Mouse (Mus musculus): ENCODE measurements around the gene Cps1. TPM values are rescaled to one million over a fixed set of nuclear protein-coding genes. Genes with fewer than 3 reads are reported as not detected.

The Cps1 gene
- polyA plus RNA-seq, 1 experiment from 2014 or later, result 289 TPM

GRCm38 (mm10) chr1:67183532-67183931, 60.7 kb downstream of the Cps1 start:
- no peak overlapping the region for H3K27ac ChIP-seq (ENCODE audit: low read depth)
- no peak overlapping the region for H3K4me3 ChIP-seq (ENCODE audit: low read depth, low read length)
- 53% methylated on average over 6 of the region's 6 CpGs for WGBS
- ATAC-seq (replicated peaks; ENCODE audit: low FRiP score, low TSS enrichment, low read depth), result no peak
- no peak overlapping the region for H3K9ac ChIP-seq (ENCODE audit: low read length)
- no peaks in the 10 kb centered on the region for H3K9me3 ChIP-seq (ENCODE audit: control insufficient read depth, low read length)
- H3K4me1 ChIP-seq (replicated peaks; ENCODE audit: control insufficient read depth, insufficient read depth, low read length), result no peaks in the 10 kb centered on the region
- H3K27me3 ChIP-seq (replicated peaks; ENCODE audit: control insufficient read depth, insufficient read depth, low read length), result no peaks in the 10 kb centered on the region
- no peaks in the 10 kb centered on the region for H3K36me3 ChIP-seq (ENCODE audit: control insufficient read depth, insufficient read depth, low read length)
- no peak overlapping the region for H3K4me2 ChIP-seq (ENCODE audit: low read length)
- DNase-seq (ENCODE audit: low spot score), result no peak

GRCm38 (mm10) chr1:67184134-67184533, 61.3 kb downstream of the Cps1 start:
- Histone ChIP-seq H3K36me3 (ENCODE audit: control insufficient read depth, insufficient read depth, low read length) (no peaks in the 10 kb centered on the region), H3K4me1 (replicated peaks; ENCODE audit: control insufficient read depth, insufficient read depth, low read length) (no peaks in the 10 kb centered on the region), H3K27ac (ENCODE audit: low read depth) (no peak overlapping the region), H3K27me3 (replicated peaks; ENCODE audit: control insufficient read depth, insufficient read depth, low read length) (no peaks in the 10 kb centered on the region), H3K9me3 (ENCODE audit: control insufficient read depth, low read length) (no peaks in the 10 kb centered on the region), H3K4me2 (ENCODE audit: low read length) (no peak overlapping the region), H3K9ac (ENCODE audit: low read length) (no peak overlapping the region), H3K4me3 (ENCODE audit: low read depth, low read length) (no peak overlapping the region)
- no peak for DNase-seq (ENCODE audit: low spot score)
- WGBS, result 67% methylated on average over 3 of the region's 3 CpGs
- no peak for ATAC-seq (replicated peaks; ENCODE audit: low FRiP score, low TSS enrichment, low read depth)

- no peak for DNase-seq (ENCODE audit: low spot score)
- Histone ChIP-seq H3K4me3 (ENCODE audit: low read depth, low read length) (no peak overlapping the region), H3K27me3 (replicated peaks; ENCODE audit: control insufficient read depth, insufficient read depth, low read length) (no peaks in the 10 kb centered on the region), H3K9ac (ENCODE audit: low read length) (no peak overlapping the region), H3K4me1 (replicated peaks; ENCODE audit: control insufficient read depth, insufficient read depth, low read length) (no peaks in the 10 kb centered on the region), H3K9me3 (ENCODE audit: control insufficient read depth, low read length) (no peaks in the 10 kb centered on the region), H3K27ac (ENCODE audit: low read depth) (no peak overlapping the region), H3K36me3 (ENCODE audit: control insufficient read depth, insufficient read depth, low read length) (no peaks in the 10 kb centered on the region), H3K4me2 (ENCODE audit: low read length) (no peak overlapping the region)
- 75% methylated on average over 2 of the region's 2 CpGs for WGBS
- ATAC-seq (replicated peaks; ENCODE audit: low FRiP score, low TSS enrichment, low read depth), result no peak
Observed at GRCm38 (mm10) chr1:67197335-67197734, 74.5 kb downstream of the Cps1 start.

GRCm38 (mm10) chr1:67218339-67218944, 95.6 kb downstream of the Cps1 start:
- H3K27ac ChIP-seq (ENCODE audit: low read depth), result no peak overlapping the region
- ATAC-seq (replicated peaks; ENCODE audit: low FRiP score, low TSS enrichment, low read depth) (no peak), DNase-seq (ENCODE audit: low spot score) (no peak)
- H3K9me3 ChIP-seq (ENCODE audit: control insufficient read depth, low read length), result no peaks in the 10 kb centered on the region
- H3K9ac ChIP-seq (ENCODE audit: low read length), result no peak overlapping the region
- WGBS, result 48% methylated on average over 2 of the region's 2 CpGs
- H3K4me1 ChIP-seq (replicated peaks; ENCODE audit: control insufficient read depth, insufficient read depth, low read length), result no peaks in the 10 kb centered on the region
- no peak overlapping the region for H3K4me3 ChIP-seq (ENCODE audit: low read depth, low read length)
- H3K36me3 ChIP-seq (ENCODE audit: control insufficient read depth, insufficient read depth, low read length), result no peaks in the 10 kb centered on the region
- H3K27me3 ChIP-seq (replicated peaks; ENCODE audit: control insufficient read depth, insufficient read depth, low read length), result no peaks in the 10 kb centered on the region
- no peak overlapping the region for H3K4me2 ChIP-seq (ENCODE audit: low read length)

GRCm38 (mm10) chr1:67223666-67224065, 100.8 kb downstream of the Cps1 start:
- Histone ChIP-seq H3K27ac (ENCODE audit: low read depth) (no peak overlapping the region), H3K27me3 (replicated peaks; ENCODE audit: control insufficient read depth, insufficient read depth, low read length) (no peaks in the 10 kb centered on the region), H3K4me2 (ENCODE audit: low read length) (no peak overlapping the region), H3K36me3 (ENCODE audit: control insufficient read depth, insufficient read depth, low read length) (no peaks in the 10 kb centered on the region), H3K4me3 (ENCODE audit: low read depth, low read length) (no peak overlapping the region), H3K9me3 (ENCODE audit: control insufficient read depth, low read length) (no peaks in the 10 kb centered on the region), H3K9ac (ENCODE audit: low read length) (no peak overlapping the region), H3K4me1 (replicated peaks; ENCODE audit: control insufficient read depth, insufficient read depth, low read length) (no peaks in the 10 kb centered on the region)
- 73% methylated on average over 7 of the region's 7 CpGs for WGBS
- no peak for DNase-seq (ENCODE audit: low spot score)
- no peak for ATAC-seq (replicated peaks; ENCODE audit: low FRiP score, low TSS enrichment, low read depth)

GRCm38 (mm10) chr1:67234861-67235260, 112.0 kb downstream of the Cps1 start:
- H3K27me3 ChIP-seq (replicated peaks; ENCODE audit: control insufficient read depth, insufficient read depth, low read length), result no peaks in the 10 kb centered on the region
- H3K27ac ChIP-seq (ENCODE audit: low read depth), result no peak overlapping the region
- H3K9me3 ChIP-seq (ENCODE audit: control insufficient read depth, low read length), result no peaks in the 10 kb centered on the region
- H3K9ac ChIP-seq (ENCODE audit: low read length), result no peak overlapping the region
- H3K4me1 ChIP-seq (replicated peaks; ENCODE audit: control insufficient read depth, insufficient read depth, low read length), result no peaks in the 10 kb centered on the region
- no peaks in the 10 kb centered on the region for H3K36me3 ChIP-seq (ENCODE audit: control insufficient read depth, insufficient read depth, low read length)
- H3K4me3 ChIP-seq (ENCODE audit: low read depth, low read length), result no peak overlapping the region
- ATAC-seq (replicated peaks; ENCODE audit: low FRiP score, low TSS enrichment, low read depth) (no peak), DNase-seq (ENCODE audit: low spot score) (no peak)
- WGBS, result 52% methylated on average over 2 of the region's 2 CpGs
- H3K4me2 ChIP-seq (ENCODE audit: low read length), result no peak overlapping the region

- no peak overlapping the region for H3K9ac ChIP-seq (ENCODE audit: low read length)
- no peak for ATAC-seq (replicated peaks; ENCODE audit: low FRiP score, low TSS enrichment, low read depth)
- WGBS, result 79% methylated on average over 7 of the region's 7 CpGs
Observed at GRCm38 (mm10) chr1:67235468-67236217, 112.8 kb downstream of the Cps1 start.

GRCm38 (mm10) chr1:67238446-67238845, 115.6 kb downstream of the Cps1 start:
- no peak overlapping the region for H3K9ac ChIP-seq (ENCODE audit: low read length)
- DNase-seq (ENCODE audit: low spot score) (no peak), ATAC-seq (replicated peaks; ENCODE audit: low FRiP score, low TSS enrichment, low read depth) (no peak)
- H3K4me3 ChIP-seq (ENCODE audit: low read depth, low read length), result no peak overlapping the region
- H3K4me2 ChIP-seq (ENCODE audit: low read length), result no peak overlapping the region
- WGBS, result 96% methylated on average over 1 of the region's 1 CpGs
- no peak overlapping the region for H3K27ac ChIP-seq (ENCODE audit: low read depth)
- no peaks in the 10 kb centered on the region for H3K4me1 ChIP-seq (replicated peaks; ENCODE audit: control insufficient read depth, insufficient read depth, low read length)
- no peaks in the 10 kb centered on the region for H3K36me3 ChIP-seq (ENCODE audit: control insufficient read depth, insufficient read depth, low read length)
- H3K9me3 ChIP-seq (ENCODE audit: control insufficient read depth, low read length), result no peaks in the 10 kb centered on the region
- H3K27me3 ChIP-seq (replicated peaks; ENCODE audit: control insufficient read depth, insufficient read depth, low read length), result no peaks in the 10 kb centered on the region

More at GRCm38 (mm10) chr1:67235468-67236217, 112.8 kb downstream of the Cps1 start:
- Histone ChIP-seq H3K36me3 (ENCODE audit: control insufficient read depth, insufficient read depth, low read length) (no peaks in the 10 kb centered on the region), H3K4me2 (ENCODE audit: low read length) (no peak overlapping the region), H3K4me3 (ENCODE audit: low read depth, low read length) (no peak overlapping the region), H3K27ac (ENCODE audit: low read depth) (no peak overlapping the region), H3K27me3 (replicated peaks; ENCODE audit: control insufficient read depth, insufficient read depth, low read length) (no peaks in the 10 kb centered on the region), H3K9me3 (ENCODE audit: control insufficient read depth, low read length) (no peaks in the 10 kb centered on the region), H3K4me1 (replicated peaks; ENCODE audit: control insufficient read depth, insufficient read depth, low read length) (no peaks in the 10 kb centered on the region)
- no peak for DNase-seq (ENCODE audit: low spot score)

GRCm38 (mm10) chr1:67238941-67239340, 116.1 kb downstream of the Cps1 start:
- H3K27ac ChIP-seq (ENCODE audit: low read depth), result no peak overlapping the region
- H3K4me3 ChIP-seq (ENCODE audit: low read depth, low read length), result no peak overlapping the region
- ATAC-seq (replicated peaks; ENCODE audit: low FRiP score, low TSS enrichment, low read depth) (no peak), DNase-seq (ENCODE audit: low spot score) (no peak)
- H3K36me3 ChIP-seq (ENCODE audit: control insufficient read depth, insufficient read depth, low read length), result no peaks in the 10 kb centered on the region
- H3K9ac ChIP-seq (ENCODE audit: low read length), result no peak overlapping the region
- no peaks in the 10 kb centered on the region for H3K4me1 ChIP-seq (replicated peaks; ENCODE audit: control insufficient read depth, insufficient read depth, low read length)
- WGBS, result 88% methylated on average over 1 of the region's 1 CpGs
- no peaks in the 10 kb centered on the region for H3K9me3 ChIP-seq (ENCODE audit: control insufficient read depth, low read length)
- H3K4me2 ChIP-seq (ENCODE audit: low read length), result no peak overlapping the region
- H3K27me3 ChIP-seq (replicated peaks; ENCODE audit: control insufficient read depth, insufficient read depth, low read length), result no peaks in the 10 kb centered on the region

All from intestine, embryonic 14.5 days (tissue).